Mouse (Mus musculus) liver, adult 10 weeks (tissue): ENCODE results near the gene Cys1. TPM values are rescaled to one million over a fixed set of nuclear protein-coding genes. Genes with fewer than 3 reads are reported as not detected.

Source experiments
- polyA plus RNA-seq: library from polyadenylated mRNA; stranded (reverse); fragments of 350-450 nt; fragmentation: Illumina TruSeq; extraction: RNeasy Lipid Tissue Mini Kit (QIAGEN cat#74804); gene quantifications from one replicate; pipeline ENCODE4 v1.2.3, GENCODE M21; 2014; ENCODE audit warnings: low read depth, low replicate concordance

Cys1 gene
- 1.5 TPM for polyA plus RNA-seq

GRCm38 (mm10) chr12:24681286-24682023 lies at the start of gene Cys1:
Gene Cys1, minus strand, starts transcription at chr12:24681813.

GRCm38 (mm10) chr12:24707954-24708823 lies 26.6 kb upstream of the Cys1 start, which contains the start of gene Rrm2:
Gene Rrm2, plus strand, starts transcription at chr12:24708241.

GRCm38 (mm10) chr12:24651063-24651557 lies 30.5 kb downstream of the Cys1 start, which contains the start of gene Klf11:
Gene Klf11, plus strand, starts transcription at chr12:24651274.

Other genes starting within 250 kb of the Cys1 start
- gene Taf1b, start 183.5 kb downstream of the Cys1 start, polyA plus RNA-seq, result 9.9 TPM
- gene Grhl1, start 109.5 kb downstream of the Cys1 start, polyA plus RNA-seq, result 0.98 TPM
- 7.6 TPM for gene Klf11, start 30.5 kb downstream of the Cys1 start, polyA plus RNA-seq
- gene Rrm2, start 26.4 kb upstream of the Cys1 start, polyA plus RNA-seq, result 2.5 TPM
- 0.11 TPM for gene Mboat2, start 149.1 kb upstream of the Cys1 start, polyA plus RNA-seq